Mouse (Mus musculus) MEL (cell line): ENCODE measurements around the gene Cyp2r1. TPM values are rescaled to one million over a fixed set of nuclear protein-coding genes. Genes with fewer than 3 reads are reported as not detected.

Experiments
- DNase-seq: peaks from one replicate; pipeline ENCODE4 v3.0.0; 2011; ENCODE audit warnings: low read depth, low spot score
- H3K27ac ChIP-seq: 2 replicates; pipeline ENCODE4 v1.5.1; 2012; ENCODE audit warnings: low read depth, mild to moderate bottlenecking, control low read depth, low read length, moderate library complexity; ENCODE audit not compliant: control insufficient read depth
- H3K27me3 ChIP-seq, 2 experiments: fragments of 150-350 bp in 1 of 2; sonication (generic) in 1 of 2; 2 replicates each; pipeline ENCODE4 v1.6.1; 2012; ENCODE audit warnings: low read length in 2 of 2, mild to moderate bottlenecking in 2 of 2, improper control_type of control experiment in 1 of 2, moderate library complexity in 1 of 2; ENCODE audit not compliant: insufficient read depth in 2 of 2, control insufficient read depth in 1 of 2
- H3K36me3 ChIP-seq, 2 experiments: 2 replicates each; pipeline ENCODE4 v1.6.1; 2012 to 2014; ENCODE audit warnings: low read length in 2 of 2, improper control_type of control experiment in 1 of 2, inconsistent platforms in 1 of 2, mild to moderate bottlenecking in 1 of 2; ENCODE audit not compliant: insufficient read depth in 2 of 2, control insufficient read depth in 1 of 2
- H3K4me1 ChIP-seq, 2 experiments: fragments of 150-350 bp in 1 of 2; sonication (generic) in 1 of 2; 2 replicates each; pipeline ENCODE4 v1.6.1; 2012; ENCODE audit warnings: low read length in 2 of 2, improper control_type of control experiment in 1 of 2, mild to moderate bottlenecking in 1 of 2; ENCODE audit not compliant: insufficient read depth in 2 of 2, control insufficient read depth in 1 of 2
- H3K4me3 ChIP-seq, 2 experiments: fragments of 150-350 bp in 1 of 2; sonication (generic) in 1 of 2; 2 replicates each; pipeline ENCODE4 v1.5.1; 2012; ENCODE audit warnings: low read depth in 2 of 2, low read length in 2 of 2, mild to moderate bottlenecking in 2 of 2, moderate library complexity in 2 of 2, control low read depth in 1 of 2, improper control_type of control experiment in 1 of 2; ENCODE audit not compliant: control insufficient read depth in 1 of 2, insufficient read depth in 1 of 2
- H3K79me2 ChIP-seq: 2 replicates; pipeline ENCODE4 v1.6.1; 2012; ENCODE audit warnings: mild to moderate bottlenecking, low read length, moderate library complexity; ENCODE audit not compliant: control insufficient read depth, poor library complexity, insufficient read depth
- H3K9ac ChIP-seq: 2 replicates; pipeline ENCODE4 v1.6.1; 2012; ENCODE audit warnings: low read depth, mild to moderate bottlenecking, control low read depth, low read length, moderate library complexity; ENCODE audit not compliant: control insufficient read depth, poor library complexity, severe bottlenecking
- H3K9me3 ChIP-seq: fragments of 150-350 bp; sonication (generic); replicated peaks from 2 replicates; pipeline ENCODE4 v1.6.1; 2012; ENCODE audit warnings: mild to moderate bottlenecking, low read length, improper control_type of control experiment, moderate library complexity; ENCODE audit not compliant: insufficient read depth
- BHLHE40 ChIP-seq: IDR thresholded peaks from 2 replicates; pipeline ENCODE4 v1.6.1; 2012; ENCODE audit warnings: low read depth, mild to moderate bottlenecking, inconsistent platforms, low read length, improper control_type of control experiment, borderline replicate concordance
- CTCF ChIP-seq, 3 experiments: IDR thresholded peaks in 2 of 3; conservative IDR thresholded peaks in 1 of 3; 2 replicates each; pipeline ENCODE4 v1.5.1; 2011 to 2012; ENCODE audit warnings: low read length in 3 of 3, low read depth in 2 of 3, mild to moderate bottlenecking in 2 of 3, improper control_type of control experiment in 1 of 3, inconsistent platforms in 1 of 3, mixed read lengths in 1 of 3, moderate library complexity in 1 of 3; ENCODE audit not compliant: control insufficient read depth in 1 of 3, insufficient read depth in 1 of 3, poor library complexity in 1 of 3, severe bottlenecking in 1 of 3
- ELF1 ChIP-seq: IDR thresholded peaks from 2 replicates; pipeline ENCODE4 v1.6.1; 2014; ENCODE audit warnings: low read depth, mild to moderate bottlenecking, inconsistent platforms, low read length, improper control_type of control experiment, moderate library complexity
- EP300 ChIP-seq, 2 experiments: IDR thresholded peaks; 2 replicates each; pipeline ENCODE4 v1.6.1; 2011; ENCODE audit warnings: improper control_type of control experiment in 2 of 2, low read length in 2 of 2, low read depth in 1 of 2, mild to moderate bottlenecking in 1 of 2
- GATA1 ChIP-seq: IDR thresholded peaks from 2 replicates; pipeline ENCODE4 v1.6.1; 2011; ENCODE audit warnings: low read depth, low read length, improper control_type of control experiment
- JUND ChIP-seq: IDR thresholded peaks from 2 replicates; pipeline ENCODE4 v1.6.1; 2011; ENCODE audit warnings: low read depth, mild to moderate bottlenecking, improper control_type of control experiment, low read length
- KAT2A ChIP-seq: conservative IDR thresholded peaks from 2 replicates; pipeline ENCODE4 v1.6.1; 2012; ENCODE audit warnings: low read depth, low read length, improper control_type of control experiment, inconsistent platforms
- MAFK ChIP-seq: IDR thresholded peaks from 2 replicates; pipeline ENCODE4 v1.6.1; 2011; ENCODE audit warnings: low read depth, mild to moderate bottlenecking, low read length, improper control_type of control experiment, borderline replicate concordance
- MAZ ChIP-seq: IDR thresholded peaks from 2 replicates; pipeline ENCODE4 v1.6.1; 2012; ENCODE audit warnings: low read depth, mild to moderate bottlenecking, inconsistent platforms, low read length, improper control_type of control experiment
- MEF2A ChIP-seq: IDR thresholded peaks from 2 replicates; pipeline ENCODE4 v1.6.1; 2014; ENCODE audit warnings: low read depth, mild to moderate bottlenecking, inconsistent platforms, low read length, improper control_type of control experiment; ENCODE audit not compliant: poor library complexity, insufficient replicate concordance, severe bottlenecking; ENCODE audit errors: extremely low read depth
- MYB ChIP-seq: IDR thresholded peaks from 2 replicates; pipeline ENCODE4 v1.6.1; 2011; ENCODE audit warnings: mild to moderate bottlenecking, low read depth, low read length, improper control_type of control experiment
- MYC ChIP-seq: IDR thresholded peaks from 2 replicates; pipeline ENCODE4 v1.6.1; 2011; ENCODE audit warnings: low read depth, mild to moderate bottlenecking, low read length, improper control_type of control experiment, moderate library complexity
- NELFE ChIP-seq: IDR thresholded peaks from 2 replicates; pipeline ENCODE4 v1.6.1; 2011; ENCODE audit warnings: low read depth, low read length, improper control_type of control experiment
- NRF1 ChIP-seq: IDR thresholded peaks from 2 replicates; pipeline ENCODE4 v1.6.1; 2014; ENCODE audit warnings: low read depth, mild to moderate bottlenecking, inconsistent platforms, low read length, improper control_type of control experiment, moderate library complexity; ENCODE audit not compliant: poor library complexity, insufficient read depth, severe bottlenecking
- POLR2A ChIP-seq, 2 experiments: IDR thresholded peaks; 2 replicates each; pipeline ENCODE4 v1.6.1; 2011 to 2012; ENCODE audit warnings: low read length in 2 of 2, mild to moderate bottlenecking in 2 of 2, control low read depth in 1 of 2, improper control_type of control experiment in 1 of 2, low read depth in 1 of 2, moderate library complexity in 1 of 2; ENCODE audit not compliant: control insufficient read depth in 1 of 2, insufficient read depth in 1 of 2, poor library complexity in 1 of 2
- POLR2AphosphoS5 ChIP-seq: IDR thresholded peaks from 2 replicates; pipeline ENCODE4 v1.6.1; 2012; ENCODE audit warnings: low read depth, borderline replicate concordance, mild to moderate bottlenecking, inconsistent platforms, low read length, moderate library complexity, mixed read lengths
- RAD21 ChIP-seq: IDR thresholded peaks from 2 replicates; pipeline ENCODE4 v1.6.1; 2011; ENCODE audit warnings: mild to moderate bottlenecking, low read depth, low read length, improper control_type of control experiment
- RCOR1 ChIP-seq: IDR thresholded peaks from 2 replicates; pipeline ENCODE4 v1.6.1; 2012; ENCODE audit warnings: low read depth, mild to moderate bottlenecking, inconsistent platforms, low read length, improper control_type of control experiment
- SMC3 ChIP-seq: IDR thresholded peaks from 2 replicates; pipeline ENCODE4 v1.6.1; 2011; ENCODE audit warnings: low read depth, low read length, improper control_type of control experiment
- TAL1 ChIP-seq: IDR thresholded peaks from 2 replicates; pipeline ENCODE4 v1.6.1; 2012; ENCODE audit warnings: mild to moderate bottlenecking, inconsistent platforms, low read length, moderate library complexity, mixed read lengths
- TBP ChIP-seq: IDR thresholded peaks from 2 replicates; pipeline ENCODE4 v1.8.0; 2011; ENCODE audit warnings: low read depth, low read length, improper control_type of control experiment
- UBTF ChIP-seq: IDR thresholded peaks from 2 replicates; pipeline ENCODE4 v1.6.1; 2012; ENCODE audit warnings: low read depth, mild to moderate bottlenecking, inconsistent platforms, low read length, improper control_type of control experiment, moderate library complexity, borderline replicate concordance; ENCODE audit not compliant: insufficient read depth
- USF1 ChIP-seq: IDR thresholded peaks from 2 replicates; pipeline ENCODE4 v1.6.1; 2014; ENCODE audit warnings: low read depth, mild to moderate bottlenecking, inconsistent platforms, low read length, improper control_type of control experiment, moderate library complexity
- USF2 ChIP-seq, 2 experiments: IDR thresholded peaks; 2 replicates each; pipeline ENCODE4 v1.6.1; 2011 to 2012; ENCODE audit warnings: improper control_type of control experiment in 2 of 2, low read length in 2 of 2, borderline replicate concordance in 1 of 2, inconsistent platforms in 1 of 2, low read depth in 1 of 2, mild to moderate bottlenecking in 1 of 2; ENCODE audit not compliant: insufficient read depth in 1 of 2
- ZC3H11A ChIP-seq: IDR thresholded peaks from 2 replicates; pipeline ENCODE4 v1.6.1; 2012; ENCODE audit warnings: low read depth, mild to moderate bottlenecking, inconsistent platforms, low read length, improper control_type of control experiment
- ZMIZ1 ChIP-seq: IDR thresholded peaks from 2 replicates; pipeline ENCODE4 v1.6.1; 2012; ENCODE audit warnings: low read depth, mild to moderate bottlenecking, inconsistent platforms, low read length, improper control_type of control experiment, moderate library complexity
- ZNF384 ChIP-seq: IDR thresholded peaks from 2 replicates; pipeline ENCODE4 v1.6.1; 2012; ENCODE audit warnings: low read depth, mild to moderate bottlenecking, inconsistent platforms, low read length, improper control_type of control experiment
- polyA plus RNA-seq, 2 experiments: library from polyadenylated mRNA; stranded (reverse) in 1 of 2; unstranded in 1 of 2; fragments of >175 nt in 1 of 2; fragments of >200 nt in 1 of 2; gene quantifications; 2 replicates each; pipeline versions ENCODE4 v1.2.1 to v1.2.4; 2012; ENCODE audit warnings: low replicate concordance in 2 of 2, low read depth in 1 of 2; ENCODE audit not compliant: insufficient read length in 2 of 2, insufficient read depth in 1 of 2, missing spikeins in 1 of 2
- total RNA-seq: library from RNA; depleted of rRNA; stranded (reverse); fragments of 300-350 nt; gene quantifications from 2 replicates; pipeline ENCODE4 v1.2.3, GENCODE M21; 2012

Cyp2r1 gene
- total and polyA plus RNA-seq, 3 experiments: not detected

GRCm38 (mm10) chr7:114536179-114536578 lies 26.6 kb downstream of the Cyp2r1 start:
- no peaks in the 10 kb centered on the region for H3K36me3 ChIP-seq
- no peak overlapping the region for H3K27ac ChIP-seq
- H3K9me3 ChIP-seq: no peaks in the 10 kb centered on the region
- no peak overlapping the region for H3K9ac ChIP-seq
- H3K4me3 ChIP-seq: no peak overlapping the region
- no peaks in the 10 kb centered on the region for H3K27me3 ChIP-seq
- no peaks in the 10 kb centered on the region for H3K4me1 ChIP-seq
- no peak for DNase-seq
- H3K79me2 ChIP-seq: no peaks in the 10 kb centered on the region
- no peak for TF ChIP-seq MAZ
- TF ChIP-seq TBP: no peak
- no peak for TF ChIP-seq ZNF384
- no peak for TF ChIP-seq USF1
- no peak for TF ChIP-seq GATA1
- no peak for TF ChIP-seq NRF1
- no peak for TF ChIP-seq SMC3
- TF ChIP-seq ZC3H11A: no peak
- TF ChIP-seq KAT2A: no peak
- no peak for TF ChIP-seq NELFE

GRCm38 (mm10) chr7:114526245-114526644 lies 36.5 kb downstream of the Cyp2r1 start:
- Histone ChIP-seq H3K4me1 (peaks cover 4 to 20% of the 10 kb centered on the region in 2 experiments), H3K27ac (no peak overlapping the region)
- no peak for TF ChIP-seq TAL1
- TF ChIP-seq EP300 (IDR thresholded peaks at IDR 0.05; ENCODE audit: low read depth in 1 of 2, low read length in 2 of 2): 0 out of 4 replicates have a peak, but pooled peaks of 1 of the 2 experiments have one; percentile 27
- no peak for TF ChIP-seq MAFK
- peak; percentile 46; the same call in 1 of the 2 replicates for TF ChIP-seq ELF1
- no peak for TF ChIP-seq BHLHE40
- TF ChIP-seq, all 39 proteins: peak for 2
- no peaks in the 10 kb centered on the region for H3K79me2 ChIP-seq
- H3K27me3 ChIP-seq: no peaks in the 10 kb centered on the region
- no peak overlapping the region for H3K4me3 ChIP-seq
- H3K36me3 ChIP-seq: peaks cover 0 to 29% of the 10 kb centered on the region in 2 experiments
- H3K9me3 ChIP-seq: no peaks in the 10 kb centered on the region
- H3K9ac ChIP-seq: no peak overlapping the region
- DNase-seq: peak; percentile 43

GRCm38 (mm10) chr7:114520122-114520521 lies 42.6 kb downstream of the Cyp2r1 start:
- H3K27ac ChIP-seq: no peak overlapping the region
- no peak overlapping the region for H3K4me3 ChIP-seq
- H3K27me3 ChIP-seq: no peaks in the 10 kb centered on the region
- DNase-seq: no peak
- H3K79me2 ChIP-seq: no peaks in the 10 kb centered on the region
- no peak for TF ChIP-seq NRF1
- TF ChIP-seq POLR2A (IDR thresholded peaks at IDR 0.05; ENCODE audit: control insufficient read depth in 1 of 2, insufficient read depth in 1 of 2, low read depth in 1 of 2, low read length in 2 of 2, poor library complexity in 1 of 2): no peak
- no peak for TF ChIP-seq MYB
- no peak for TF ChIP-seq TAL1
- no peak for TF ChIP-seq CTCF (IDR thresholded peaks at IDR 0.05 in 2 of 3, conservative IDR thresholded peaks at IDR 0.05 in 1 of 3; ENCODE audit: control insufficient read depth in 1 of 3, insufficient read depth in 1 of 3, low read depth in 2 of 3, low read length in 3 of 3, poor library complexity in 1 of 3, severe bottlenecking in 1 of 3)
- TF ChIP-seq USF2 (IDR thresholded peaks at IDR 0.05; ENCODE audit: borderline replicate concordance in 1 of 2, insufficient read depth in 1 of 2, low read depth in 1 of 2, low read length in 2 of 2): no peak
- TF ChIP-seq RCOR1: no peak
- TF ChIP-seq ZMIZ1: no peak
- no peak for TF ChIP-seq JUND
- TF ChIP-seq USF1: no peak
- TF ChIP-seq RAD21: no peak
- TF ChIP-seq ZC3H11A: no peak
- TF ChIP-seq UBTF: no peak
- TF ChIP-seq POLR2AphosphoS5: no peak
- no peak for TF ChIP-seq MYC
- no peak for TF ChIP-seq MEF2A
- TF ChIP-seq NELFE: no peak
- H3K9ac ChIP-seq: no peak overlapping the region
- H3K36me3 ChIP-seq: no peaks in the 10 kb centered on the region; a peak in 2 of 4 replicates
- no peaks in the 10 kb centered on the region for H3K4me1 ChIP-seq
- no peaks in the 10 kb centered on the region for H3K9me3 ChIP-seq
